Mouse (Mus musculus) embryonic facial prominence, embryonic 12.5 days (tissue): Measurements from ENCODE around the gene Mkln1. TPM values are rescaled to one million over a fixed set of nuclear protein-coding genes. Genes with fewer than 3 reads are reported as not detected.

Experiments
- ATAC-seq: fragments of 200-750 bp; cut with Nextera tagmentation; 2 replicates; pipeline ENCODE4 v1.8.0; 2017; ENCODE audit not compliant: insufficient number of reproducible peaks, insufficient read depth, low FRiP score, low TSS enrichment
- H3K27ac ChIP-seq: fragments of 300-500 bp; sonication (generic); 2 replicates; pipeline ENCODE4 v1.5.1; 2016; ENCODE audit warnings: mild to moderate bottlenecking
- H3K27me3 ChIP-seq: fragments of 300-500 bp; sonication (generic); 2 replicates; pipeline ENCODE4 v1.6.1; 2016; ENCODE audit warnings: mild to moderate bottlenecking, moderate library complexity
- H3K36me3 ChIP-seq: fragments of 300-500 bp; sonication (generic); 2 replicates; pipeline ENCODE4 v1.6.1; 2016; ENCODE audit warnings: mild to moderate bottlenecking
- H3K4me1 ChIP-seq: fragments of 300-500 bp; sonication (generic); 2 replicates; pipeline ENCODE4 v1.6.1; 2016
- H3K4me2 ChIP-seq: fragments of 300-500 bp; sonication (generic); replicated peaks from 2 replicates; pipeline ENCODE4 v1.6.1; 2016; ENCODE audit warnings: mild to moderate bottlenecking, moderate library complexity
- H3K4me3 ChIP-seq: fragments of 300-500 bp; sonication (generic); 2 replicates; pipeline ENCODE4 v1.5.1; 2016; ENCODE audit warnings: mild to moderate bottlenecking
- H3K9ac ChIP-seq: fragments of 300-500 bp; sonication (generic); 2 replicates; pipeline ENCODE4 v1.6.1; 2016; ENCODE audit warnings: mild to moderate bottlenecking, moderate library complexity
- H3K9me3 ChIP-seq: fragments of 300-500 bp; sonication (generic); 2 replicates; pipeline ENCODE4 v1.6.1; 2016; ENCODE audit warnings: mild to moderate bottlenecking, moderate library complexity
- WGBS: fragments of 180-500 bp; shearing (Covaris S2); methylation state at CpG from one replicate; pipeline ENCODE4 v1.1.7; 2016; 5-methylcytosine and 5-hydroxymethylcytosine counted together
- polyA plus RNA-seq: library from polyadenylated mRNA; unstranded; fragments of >200 nt; fragmentation: Nextera tagmentation; extraction: Ambion mirVana; gene quantifications from 2 replicates; pipeline ENCODE4 v1.2.1, GENCODE M21; 2016

Gene Mkln1
- polyA plus RNA-seq, 1 experiment from 2014 or later = 199 TPM

DNA sequence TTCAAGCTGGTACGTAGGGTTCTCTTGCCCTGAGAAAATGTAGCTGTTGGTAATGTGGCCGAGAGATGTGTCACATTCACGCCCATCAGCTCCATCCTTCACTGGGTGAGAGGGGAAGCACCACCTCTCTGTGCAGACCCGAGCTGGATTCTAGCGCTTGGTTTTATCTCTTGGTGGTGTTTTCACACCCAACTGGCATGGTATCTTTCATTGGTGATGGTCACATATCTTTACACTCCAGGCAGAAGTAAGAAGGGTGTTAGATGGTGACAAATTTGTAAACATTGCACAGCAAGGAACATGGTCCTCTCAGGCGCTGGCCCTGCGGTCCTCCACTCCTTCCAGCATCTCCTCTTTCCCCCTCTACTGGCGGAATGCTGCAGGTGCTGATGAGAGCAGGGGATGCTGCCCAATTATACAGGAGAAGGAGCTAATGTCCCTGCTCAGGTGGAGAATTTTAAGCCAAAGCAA lies 120.5 kb downstream of the Mkln1 start:
- Histone ChIP-seq H3K4me2 (no peak overlapping the region), H3K4me1 (no peaks in the 10 kb centered on the region; the same call in 1 of the 2 replicates), H3K27me3 (no peaks in the 10 kb centered on the region), H3K27ac (no peak overlapping the region), H3K9ac (no peak overlapping the region), H3K9me3 (no peaks in the 10 kb centered on the region), H3K4me3 (no peak overlapping the region), H3K36me3 (no peaks in the 10 kb centered on the region; the same call in 1 of the 2 replicates)
- 68% methylated on average over 8 of the region's 8 CpGs for WGBS
- ATAC-seq = no peak

DNA sequence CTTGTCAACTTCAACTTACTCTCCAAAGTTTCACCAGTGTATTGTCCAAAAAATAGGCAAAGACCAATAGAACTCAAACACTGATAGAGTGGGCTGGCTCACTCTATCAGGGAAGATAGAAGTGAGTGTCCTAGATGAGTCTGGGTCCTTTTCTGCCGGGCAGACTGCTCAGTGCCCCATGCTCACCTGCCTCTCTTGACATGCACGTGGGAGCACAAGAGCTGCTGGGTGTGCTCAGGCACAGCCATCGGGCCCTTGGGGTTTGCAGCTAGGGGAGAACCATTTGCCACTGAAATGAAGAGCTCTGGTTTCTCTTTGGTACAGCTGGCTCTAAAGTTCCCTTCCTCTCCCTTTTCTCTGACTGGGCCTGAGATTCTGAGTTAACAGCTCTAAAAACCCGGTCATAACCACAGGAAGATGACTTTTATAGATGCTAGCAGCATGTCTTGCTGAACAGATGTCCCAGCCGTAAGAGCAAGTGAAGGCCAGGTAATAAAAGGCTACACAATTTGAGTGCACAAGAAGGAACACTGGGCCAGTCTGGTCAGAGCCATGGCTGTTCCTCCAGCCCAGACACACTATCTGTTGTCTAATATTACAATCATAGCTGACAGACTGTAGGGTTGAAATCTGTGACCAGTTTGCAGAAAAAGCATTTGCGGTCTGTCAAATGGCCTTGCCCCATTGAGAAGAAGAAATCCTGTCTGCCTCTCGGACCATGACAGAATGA lies 122.1 kb downstream of the Mkln1 start:
- Histone ChIP-seq H3K4me2 (no peak overlapping the region), H3K4me3 (no peak overlapping the region), H3K9ac (no peak overlapping the region), H3K27me3 (no peaks in the 10 kb centered on the region), H3K27ac (no peak overlapping the region), H3K4me1 (no peaks in the 10 kb centered on the region; the same call in 1 of the 2 replicates), H3K36me3 (no peaks in the 10 kb centered on the region), H3K9me3 (no peaks in the 10 kb centered on the region)
- ATAC-seq = no peak
- WGBS = 82% methylated on average over 7 of the region's 7 CpGs

DNA sequence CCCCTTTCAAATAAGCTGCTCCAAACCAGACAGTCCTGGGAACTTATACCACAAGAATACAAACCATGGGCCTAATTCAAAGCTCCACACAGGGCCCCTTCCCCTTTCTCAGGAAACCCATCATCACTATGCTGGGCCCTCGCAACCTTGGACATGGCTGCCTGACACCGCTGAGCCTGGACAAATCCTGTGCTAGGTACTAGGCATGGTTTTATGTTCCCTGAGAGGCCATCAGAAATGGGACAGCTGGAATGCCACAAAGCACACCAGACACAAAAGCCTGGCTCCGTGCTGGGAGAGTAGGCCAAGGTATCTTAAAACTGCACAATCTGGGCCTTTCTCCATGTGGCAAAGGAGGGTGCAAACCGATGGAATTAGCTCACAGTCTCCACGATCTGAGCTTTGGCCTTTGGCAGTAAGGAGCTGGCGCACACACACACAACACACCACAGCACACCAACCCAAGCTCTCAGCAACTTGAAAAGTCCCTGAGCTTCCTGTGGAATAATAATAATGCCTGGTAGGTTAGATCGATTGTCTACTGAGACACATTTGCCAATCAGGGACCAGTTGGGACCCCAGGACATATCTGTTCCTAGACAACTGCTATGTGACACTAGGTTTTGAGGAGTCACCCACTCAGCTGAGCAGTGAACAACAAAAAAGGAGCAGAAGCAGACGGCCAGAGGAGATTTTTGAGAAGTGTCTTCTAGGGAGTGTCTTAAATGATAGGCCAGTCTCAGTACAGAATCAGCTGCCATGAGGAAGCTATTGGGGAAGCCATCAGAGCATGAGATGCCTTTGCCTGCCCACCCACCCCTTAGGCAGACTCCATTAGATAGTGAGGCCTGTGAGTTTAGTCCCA lies 123.2 kb downstream of the Mkln1 start:
- no peaks in the 10 kb centered on the region for H3K36me3 ChIP-seq
- no peaks in the 10 kb centered on the region; the same call in 1 of the 2 replicates for H3K4me1 ChIP-seq
- H3K9ac ChIP-seq = no peak overlapping the region
- WGBS = 88% methylated on average over 8 of the region's 8 CpGs
- H3K27me3 ChIP-seq = no peaks in the 10 kb centered on the region
- no peak for ATAC-seq
- H3K4me3 ChIP-seq = no peak overlapping the region
- H3K4me2 ChIP-seq = no peak overlapping the region
- H3K9me3 ChIP-seq = no peaks in the 10 kb centered on the region
- no peak overlapping the region for H3K27ac ChIP-seq

DNA sequence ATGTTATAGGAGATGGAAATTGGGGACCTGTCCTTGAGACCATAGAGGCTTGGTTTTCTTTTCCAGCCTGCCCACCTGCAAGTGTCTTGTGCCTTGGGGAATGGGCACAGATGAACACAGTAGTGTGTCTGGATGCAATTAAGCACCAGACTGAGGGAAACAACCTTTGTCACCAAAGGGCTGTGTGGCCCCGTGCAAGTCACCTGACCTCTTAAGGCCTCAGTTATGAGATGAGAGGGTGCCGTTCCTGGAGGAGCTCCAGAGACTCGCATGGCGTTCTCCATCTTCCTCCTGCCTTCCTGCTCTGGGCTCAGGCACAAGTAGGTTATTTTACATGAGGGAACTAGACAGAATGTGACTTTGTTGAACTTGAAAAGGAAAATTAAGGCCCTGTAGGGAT lies 123.9 kb downstream of the Mkln1 start:
- Histone ChIP-seq H3K9me3 (no peaks in the 10 kb centered on the region), H3K36me3 (no peaks in the 10 kb centered on the region), H3K27ac (no peak overlapping the region), H3K4me1 (no peaks in the 10 kb centered on the region; the same call in 1 of the 2 replicates), H3K9ac (no peak overlapping the region), H3K4me3 (no peak overlapping the region), H3K27me3 (no peaks in the 10 kb centered on the region), H3K4me2 (no peak overlapping the region)
- ATAC-seq = no peak
- 45% methylated on average over 4 of the region's 4 CpGs for WGBS

DNA sequence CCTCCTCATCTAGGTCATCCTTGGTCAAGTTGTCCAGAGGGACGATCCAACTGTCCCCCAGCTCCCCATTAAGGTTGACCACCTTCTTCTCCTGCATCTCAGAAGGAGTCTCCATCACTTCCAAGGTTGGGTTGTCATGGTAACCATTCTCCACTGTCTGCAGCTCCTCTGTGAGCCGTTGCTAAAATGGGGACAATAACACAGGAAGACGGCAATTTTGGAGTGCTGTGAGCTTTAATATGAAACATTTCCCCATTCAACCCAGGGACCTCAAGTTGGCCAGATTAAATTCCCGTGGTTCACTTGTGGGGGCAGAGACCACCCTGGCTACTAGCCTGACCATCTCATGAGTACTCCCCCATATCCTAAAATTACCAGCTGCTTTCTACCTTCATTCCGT lies 124.5 kb downstream of the Mkln1 start:
- H3K36me3 ChIP-seq = no peaks in the 10 kb centered on the region
- H3K4me1 ChIP-seq = no peaks in the 10 kb centered on the region; the same call in 1 of the 2 replicates
- no peak overlapping the region for H3K4me2 ChIP-seq
- ATAC-seq = no peak
- no peak overlapping the region for H3K9ac ChIP-seq
- WGBS = 34% methylated on average over 5 of the region's 5 CpGs
- no peak overlapping the region for H3K27ac ChIP-seq
- no peaks in the 10 kb centered on the region for H3K9me3 ChIP-seq
- H3K4me3 ChIP-seq = no peak overlapping the region
- H3K27me3 ChIP-seq = no peaks in the 10 kb centered on the region

- ATAC-seq = no peak
- Histone ChIP-seq H3K36me3 (no peaks in the 10 kb centered on the region), H3K9me3 (no peaks in the 10 kb centered on the region), H3K27ac (no peak overlapping the region), H3K27me3 (no peaks in the 10 kb centered on the region), H3K4me1 (no peaks in the 10 kb centered on the region; the same call in 1 of the 2 replicates), H3K4me3 (no peak overlapping the region), H3K4me2 (no peak overlapping the region), H3K9ac (no peak overlapping the region)
- 89% methylated on average over 4 of the region's 4 CpGs for WGBS
Measured at GRCm38 (mm10) chr6:31523657-31524056, 125.1 kb downstream of the Mkln1 start.

GRCm38 (mm10) chr6:31524121-31524520 lies 125.6 kb downstream of the Mkln1 start:
- Histone ChIP-seq H3K4me2 (no peak overlapping the region), H3K4me1 (no peaks in the 10 kb centered on the region; the same call in 1 of the 2 replicates), H3K9ac (no peak overlapping the region), H3K9me3 (no peaks in the 10 kb centered on the region), H3K27me3 (no peaks in the 10 kb centered on the region), H3K4me3 (no peak overlapping the region), H3K36me3 (no peaks in the 10 kb centered on the region), H3K27ac (no peak overlapping the region)
- WGBS = 89% methylated on average over 13 of the region's 13 CpGs
- ATAC-seq = no peak

GRCm38 (mm10) chr6:31524647-31525046 lies 126.1 kb downstream of the Mkln1 start:
- whole genome bisulfite sequencing = 90% methylated on average over 8 of the region's 8 CpGs

GRCm38 (mm10) chr6:31525231-31525900 lies 126.8 kb downstream of the Mkln1 start:
- Histone ChIP-seq H3K36me3 (no peaks in the 10 kb centered on the region), H3K4me2 (no peak overlapping the region), H3K9ac (no peak overlapping the region), H3K4me3 (no peak overlapping the region), H3K27ac (no peak overlapping the region), H3K4me1 (no peaks in the 10 kb centered on the region; the same call in 1 of the 2 replicates), H3K27me3 (no peaks in the 10 kb centered on the region), H3K9me3 (no peaks in the 10 kb centered on the region)
- ATAC-seq = no peak
- 65% methylated on average over 6 of the region's 6 CpGs for WGBS

More at GRCm38 (mm10) chr6:31524647-31525046, 126.1 kb downstream of the Mkln1 start:
- ATAC-seq = no peak
- no peak overlapping the region for H3K27ac ChIP-seq
- no peak overlapping the region for H3K4me2 ChIP-seq
- no peaks in the 10 kb centered on the region for H3K9me3 ChIP-seq
- no peak overlapping the region for H3K9ac ChIP-seq
- H3K27me3 ChIP-seq = no peaks in the 10 kb centered on the region
- no peaks in the 10 kb centered on the region for H3K36me3 ChIP-seq
- no peak overlapping the region for H3K4me3 ChIP-seq
- H3K4me1 ChIP-seq = no peaks in the 10 kb centered on the region; the same call in 1 of the 2 replicates

GRCm38 (mm10) chr6:31526929-31527328 lies 128.4 kb downstream of the Mkln1 start:
- no peak overlapping the region for H3K27ac ChIP-seq
- no peaks in the 10 kb centered on the region for H3K27me3 ChIP-seq
- no peak overlapping the region for H3K9ac ChIP-seq
- H3K9me3 ChIP-seq = no peaks in the 10 kb centered on the region
- H3K4me2 ChIP-seq = no peak overlapping the region
- H3K4me1 ChIP-seq = no peaks in the 10 kb centered on the region; the same call in 1 of the 2 replicates
- no peaks in the 10 kb centered on the region for H3K36me3 ChIP-seq
- ATAC-seq = no peak
- 81% methylated on average over 5 of the region's 5 CpGs for WGBS
- H3K4me3 ChIP-seq = no peak overlapping the region

DNA sequence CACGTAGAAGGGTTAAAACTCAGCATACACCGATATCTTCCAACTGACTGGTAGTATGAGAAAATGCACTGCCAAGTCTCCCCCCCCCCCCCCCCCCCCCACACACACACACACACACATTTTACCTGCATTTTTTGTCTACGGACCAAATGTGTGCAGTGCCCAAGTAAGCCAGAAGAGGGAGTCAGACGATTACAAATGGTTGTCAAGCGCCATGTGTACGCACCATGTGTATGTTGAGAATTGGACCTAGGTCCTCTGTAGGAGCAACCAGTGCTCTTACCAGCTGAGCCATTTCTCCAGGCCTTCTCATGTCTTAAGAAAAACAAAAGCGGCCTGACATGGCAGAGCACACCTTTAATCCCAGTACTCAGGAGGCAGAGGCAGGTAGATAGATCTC lies 129.4 kb downstream of the Mkln1 start:
- H3K9ac ChIP-seq = no peak overlapping the region

More for the DNA sequence above, 129.4 kb downstream of the Mkln1 start:
- no peak overlapping the region for H3K4me2 ChIP-seq
- no peaks in the 10 kb centered on the region for H3K36me3 ChIP-seq
- no peaks in the 10 kb centered on the region for H3K9me3 ChIP-seq
- ATAC-seq = no peak
- 67% methylated on average over 7 of the region's 7 CpGs for WGBS
- H3K4me3 ChIP-seq = no peak overlapping the region
- no peaks in the 10 kb centered on the region; the same call in 1 of the 2 replicates for H3K4me1 ChIP-seq
- no peak overlapping the region for H3K27ac ChIP-seq
- H3K27me3 ChIP-seq = no peaks in the 10 kb centered on the region
